Mouse (Mus musculus): Measurements from ENCODE around the gene Lsm7. TPM values are rescaled to one million over a fixed set of nuclear protein-coding genes. Genes with fewer than 3 reads are reported as not detected.
A peak's percentile ranks its signal among the peaks of the same experiment; 100 is the strongest.

Gene Lsm7
- polyA plus RNA-seq, 1 experiment, result 67.0 TPM

- H3K36me3 ChIP-seq (ENCODE audit: control insufficient read depth, insufficient read depth, low read length), result no peaks in the 10 kb centered on the region
- H3K4me1 ChIP-seq (ENCODE audit: control insufficient read depth, insufficient read depth, low read length), result peaks cover 34% of the 10 kb centered on the region
- TF ChIP-seq CTCF (IDR thresholded peaks at IDR 0.05; ENCODE audit: control insufficient read depth, insufficient read depth, insufficient replicate concordance, low read depth, low read length), result no peak
- TF ChIP-seq POLR2A (IDR thresholded peaks at IDR 0.05; ENCODE audit: control insufficient read depth, low read depth, low read length), result peak; percentile 82; the same call in 1 of the 2 replicates
- H3K27me3 ChIP-seq (ENCODE audit: control insufficient read depth, insufficient read depth, low read length), result no peaks in the 10 kb centered on the region
- peak within 1 kb of the TSS; percentile 82 for H3K4me3 ChIP-seq (ENCODE audit: control insufficient read depth, low read depth, low read length)
- H3K27ac ChIP-seq (ENCODE audit: control insufficient read depth, insufficient read depth, low read depth, low read length), result peak within 1 kb of the TSS; percentile 52
Measured at GRCm38 (mm10) chr10:80900318-80901247, 45.6 kb upstream of the Lsm7 start, which contains the start of gene Timm13. Gene Timm13 (minus strand): TSS chr10:80900969.

- H3K27ac ChIP-seq (ENCODE audit: control insufficient read depth, insufficient read depth, low read depth, low read length), result peak overlapping the region; percentile 3; the same call in 1 of the 2 replicates
- peak; percentile 35 for TF ChIP-seq POLR2A (IDR thresholded peaks at IDR 0.05; ENCODE audit: control insufficient read depth, low read depth, low read length)
- no peak for TF ChIP-seq CTCF (IDR thresholded peaks at IDR 0.05; ENCODE audit: control insufficient read depth, insufficient read depth, insufficient replicate concordance, low read depth, low read length)
- H3K4me3 ChIP-seq (ENCODE audit: control insufficient read depth, low read depth, low read length), result peak overlapping the region; percentile 82
- H3K27me3 ChIP-seq (ENCODE audit: control insufficient read depth, insufficient read depth, low read length), result no peaks in the 10 kb centered on the region
- peaks cover 34% of the 10 kb centered on the region for H3K4me1 ChIP-seq (ENCODE audit: control insufficient read depth, insufficient read depth, low read length)
- no peaks in the 10 kb centered on the region for H3K36me3 ChIP-seq (ENCODE audit: control insufficient read depth, insufficient read depth, low read length)
Measured at GRCm38 (mm10) chr10:80899591-80900317, 44.7 kb upstream of the Lsm7 start.

- Histone ChIP-seq H3K4me3 (ENCODE audit: control insufficient read depth, low read depth, low read length) (peak overlapping the region; percentile 82), H3K27ac (ENCODE audit: control insufficient read depth, insufficient read depth, low read depth, low read length) (no peak overlapping the region), H3K4me1 (ENCODE audit: control insufficient read depth, insufficient read depth, low read length) (peaks cover 34% of the 10 kb centered on the region), H3K27me3 (ENCODE audit: control insufficient read depth, insufficient read depth, low read length) (no peaks in the 10 kb centered on the region), H3K36me3 (ENCODE audit: control insufficient read depth, insufficient read depth, low read length) (no peaks in the 10 kb centered on the region)
- TF ChIP-seq CTCF (IDR thresholded peaks at IDR 0.05; ENCODE audit: control insufficient read depth, insufficient read depth, insufficient replicate concordance, low read depth, low read length), result no peak
- no peak for TF ChIP-seq POLR2A (IDR thresholded peaks at IDR 0.05; ENCODE audit: control insufficient read depth, low read depth, low read length)
Measured at GRCm38 (mm10) chr10:80899074-80899473, 44.1 kb upstream of the Lsm7 start.

- peak overlapping the region; percentile 82 for H3K4me3 ChIP-seq (ENCODE audit: control insufficient read depth, low read depth, low read length)
- TF ChIP-seq CTCF (IDR thresholded peaks at IDR 0.05; ENCODE audit: control insufficient read depth, insufficient read depth, insufficient replicate concordance, low read depth, low read length) (no peak), POLR2A (IDR thresholded peaks at IDR 0.05; ENCODE audit: control insufficient read depth, low read depth, low read length) (peak; percentile 54; the same call in 1 of the 2 replicates)
- H3K27ac ChIP-seq (ENCODE audit: control insufficient read depth, insufficient read depth, low read depth, low read length), result peak overlapping the region; percentile 46
Measured at GRCm38 (mm10) chr10:80897861-80898510, 43.0 kb upstream of the Lsm7 start.

GRCm38 (mm10) chr10:80896581-80897485 lies 41.8 kb upstream of the Lsm7 start:
- H3K36me3 ChIP-seq (ENCODE audit: control insufficient read depth, insufficient read depth, low read length), result no peaks in the 10 kb centered on the region
- TF ChIP-seq CTCF (IDR thresholded peaks at IDR 0.05; ENCODE audit: control insufficient read depth, insufficient read depth, insufficient replicate concordance, low read depth, low read length) (no peak), POLR2A (IDR thresholded peaks at IDR 0.05; ENCODE audit: control insufficient read depth, low read depth, low read length) (no peak)
- peaks cover 34% of the 10 kb centered on the region for H3K4me1 ChIP-seq (ENCODE audit: control insufficient read depth, insufficient read depth, low read length)
- H3K27ac ChIP-seq (ENCODE audit: control insufficient read depth, insufficient read depth, low read depth, low read length), result no peak overlapping the region
- H3K27me3 ChIP-seq (ENCODE audit: control insufficient read depth, insufficient read depth, low read length), result no peaks in the 10 kb centered on the region
- peak overlapping the region; percentile 82 for H3K4me3 ChIP-seq (ENCODE audit: control insufficient read depth, low read depth, low read length)

More at GRCm38 (mm10) chr10:80897861-80898510, 43.0 kb upstream of the Lsm7 start:
- Histone ChIP-seq H3K27me3 (ENCODE audit: control insufficient read depth, insufficient read depth, low read length) (no peaks in the 10 kb centered on the region), H3K4me1 (ENCODE audit: control insufficient read depth, insufficient read depth, low read length) (peaks cover 34% of the 10 kb centered on the region), H3K36me3 (ENCODE audit: control insufficient read depth, insufficient read depth, low read length) (no peaks in the 10 kb centered on the region)

DNA sequence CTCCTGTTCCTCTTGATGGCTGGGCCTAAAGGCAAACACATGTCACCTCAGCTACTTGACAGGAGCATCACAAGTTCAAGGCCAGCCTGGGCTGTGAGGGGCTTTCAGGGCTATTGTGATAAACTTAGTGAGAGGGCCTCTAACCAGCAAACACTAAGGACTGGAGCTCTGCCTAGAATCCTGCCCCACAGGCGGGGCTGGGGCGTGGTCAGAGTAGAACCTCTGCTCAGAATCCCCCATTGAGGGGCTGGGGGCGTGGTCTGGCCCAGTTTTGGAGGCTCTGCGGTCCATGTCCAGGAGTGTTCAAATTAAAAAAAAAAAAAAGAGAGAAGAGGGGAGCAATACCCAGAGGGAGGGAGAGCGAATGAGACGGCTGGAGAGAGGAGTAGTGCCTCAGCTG lies 40.7 kb upstream of the Lsm7 start:
- Histone ChIP-seq H3K27ac (ENCODE audit: control insufficient read depth, insufficient read depth, low read depth, low read length) (no peak overlapping the region), H3K27me3 (ENCODE audit: control insufficient read depth, insufficient read depth, low read length) (no peaks in the 10 kb centered on the region)
- TF ChIP-seq CTCF (IDR thresholded peaks at IDR 0.05; ENCODE audit: control insufficient read depth, insufficient read depth, insufficient replicate concordance, low read depth, low read length) (no peak), POLR2A (IDR thresholded peaks at IDR 0.05; ENCODE audit: control insufficient read depth, low read depth, low read length) (no peak)

More for the DNA sequence above, 40.7 kb upstream of the Lsm7 start:
- Histone ChIP-seq H3K36me3 (ENCODE audit: control insufficient read depth, insufficient read depth, low read length) (no peaks in the 10 kb centered on the region), H3K4me1 (ENCODE audit: control insufficient read depth, insufficient read depth, low read length) (peaks cover 29% of the 10 kb centered on the region), H3K4me3 (ENCODE audit: control insufficient read depth, low read depth, low read length) (0 out of 2 replicates have a peak overlapping the region, but pooled peaks have one; percentile 82)

Data from testis, adult 2 months (tissue).